Mouse (Mus musculus): ENCODE data around the gene Unc119b. TPM values are rescaled to one million over a fixed set of nuclear protein-coding genes. Genes with fewer than 3 reads are reported as not detected.

Gene Unc119b
- polyA plus RNA-seq, 1 experiment from 2014 or later: 35.3 TPM

DNA sequence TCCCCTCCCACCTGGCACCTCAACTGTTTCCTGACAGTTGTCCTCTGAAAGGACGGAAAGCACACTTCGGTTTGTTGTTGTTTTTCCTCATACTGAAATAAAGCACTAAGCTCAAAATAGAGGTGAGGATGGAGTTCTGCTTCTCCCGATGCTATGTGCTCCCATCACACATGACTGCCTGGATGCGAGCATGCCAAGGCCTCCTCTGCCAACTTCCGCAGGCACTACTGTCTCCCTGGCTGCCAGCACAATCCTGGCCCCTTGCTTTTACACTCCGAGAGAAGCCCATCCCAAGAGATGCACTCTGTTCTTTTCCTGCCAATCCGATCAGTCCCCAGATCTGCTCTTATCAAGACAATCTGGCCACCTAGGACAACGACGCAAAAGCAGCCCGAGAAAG is 8.8 kb upstream of the Unc119b start:
- Histone ChIP-seq H3K4me2 (ENCODE audit: low read length) (no peak overlapping the region), H3K9ac (replicated peaks; ENCODE audit: low read depth, low read length) (no peak overlapping the region), H3K27me3 (replicated peaks; ENCODE audit: control insufficient read depth, insufficient read depth, low read length) (no peaks in the 10 kb centered on the region), H3K27ac (ENCODE audit: low read length) (peak overlapping the region; percentile 21; the same call in 1 of the 2 replicates), H3K4me3 (replicated peaks; ENCODE audit: low read length) (no peak overlapping the region), H3K9me3 (ENCODE audit: control insufficient read depth, low read length) (no peaks in the 10 kb centered on the region), H3K36me3 (ENCODE audit: control insufficient read depth, insufficient read depth) (peaks cover 8% of the 10 kb centered on the region; the same call in 1 of the 2 replicates), H3K4me1 (replicated peaks; ENCODE audit: control insufficient read depth, insufficient read depth, low read length) (peaks cover 12% of the 10 kb centered on the region)
- WGBS: 50% methylated on average over 10 of the region's 10 CpGs
- peak; percentile 84 for ATAC-seq

- no peak overlapping the region for H3K4me2 ChIP-seq (ENCODE audit: low read length)
- ATAC-seq: no peak
- no peaks in the 10 kb centered on the region for H3K27me3 ChIP-seq (replicated peaks; ENCODE audit: control insufficient read depth, insufficient read depth, low read length)
- no peak overlapping the region for H3K27ac ChIP-seq (ENCODE audit: low read length)
- peaks cover 12% of the 10 kb centered on the region for H3K4me1 ChIP-seq (replicated peaks; ENCODE audit: control insufficient read depth, insufficient read depth, low read length)
- no peak overlapping the region for H3K9ac ChIP-seq (replicated peaks; ENCODE audit: low read depth, low read length)
- 84% methylated on average over 9 of the region's 9 CpGs for WGBS
- H3K4me3 ChIP-seq (replicated peaks; ENCODE audit: low read length): no peak overlapping the region
- H3K9me3 ChIP-seq (ENCODE audit: control insufficient read depth, low read length): no peaks in the 10 kb centered on the region
- H3K36me3 ChIP-seq (ENCODE audit: control insufficient read depth, insufficient read depth): peaks cover 3% of the 10 kb centered on the region; the same call in 1 of the 2 replicates
These were observed 7.5 kb upstream of the Unc119b start for GRCm38 (mm10) chr5:115142166-115142697.

DNA sequence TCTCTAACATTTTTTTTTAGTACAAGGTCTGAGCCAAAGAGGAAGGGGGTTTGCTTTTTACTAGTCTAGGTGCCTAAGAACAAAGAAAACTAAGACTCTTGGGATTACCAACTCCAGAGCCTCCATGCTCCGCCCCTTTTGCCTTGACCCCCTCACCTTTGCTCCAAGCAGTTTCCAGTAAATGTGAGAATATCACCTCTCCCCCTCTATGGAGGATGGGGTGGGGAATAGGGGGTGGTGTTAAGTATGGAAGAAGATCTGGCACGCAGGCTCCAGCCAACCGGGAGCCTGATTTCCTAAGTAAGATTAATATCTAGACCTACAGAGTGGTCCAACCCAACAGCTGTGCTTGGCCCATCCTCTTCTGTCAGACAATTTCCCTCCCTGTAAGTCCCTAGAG is 6.0 kb upstream of the Unc119b start:
- H3K4me2 ChIP-seq (ENCODE audit: low read length): no peak overlapping the region
- no peak for ATAC-seq
- no peak overlapping the region for H3K9ac ChIP-seq (replicated peaks; ENCODE audit: low read depth, low read length)
- peaks cover 12% of the 10 kb centered on the region for H3K4me1 ChIP-seq (replicated peaks; ENCODE audit: control insufficient read depth, insufficient read depth, low read length)
- H3K9me3 ChIP-seq (ENCODE audit: control insufficient read depth, low read length): no peaks in the 10 kb centered on the region
- no peaks in the 10 kb centered on the region for H3K36me3 ChIP-seq (ENCODE audit: control insufficient read depth, insufficient read depth)
- no peak overlapping the region for H3K27ac ChIP-seq (ENCODE audit: low read length)
- H3K27me3 ChIP-seq (replicated peaks; ENCODE audit: control insufficient read depth, insufficient read depth, low read length): no peaks in the 10 kb centered on the region
- 81% methylated on average over 3 of the region's 3 CpGs for WGBS
- no peak overlapping the region for H3K4me3 ChIP-seq (replicated peaks; ENCODE audit: low read length)

- Histone ChIP-seq H3K36me3 (ENCODE audit: control insufficient read depth, insufficient read depth) (no peaks in the 10 kb centered on the region), H3K9ac (replicated peaks; ENCODE audit: low read depth, low read length) (no peak overlapping the region), H3K9me3 (ENCODE audit: control insufficient read depth, low read length) (no peaks in the 10 kb centered on the region), H3K27ac (ENCODE audit: low read length) (no peak overlapping the region), H3K4me1 (replicated peaks; ENCODE audit: control insufficient read depth, insufficient read depth, low read length) (peaks cover 13% of the 10 kb centered on the region), H3K27me3 (replicated peaks; ENCODE audit: control insufficient read depth, insufficient read depth, low read length) (no peaks in the 10 kb centered on the region), H3K4me3 (replicated peaks; ENCODE audit: low read length) (no peak overlapping the region), H3K4me2 (ENCODE audit: low read length) (no peak overlapping the region)
- no peak for ATAC-seq
- 72% methylated on average over 4 of the region's 4 CpGs for WGBS
These were observed 4.3 kb upstream of the Unc119b start for GRCm38 (mm10) chr5:115139124-115139523.

DNA sequence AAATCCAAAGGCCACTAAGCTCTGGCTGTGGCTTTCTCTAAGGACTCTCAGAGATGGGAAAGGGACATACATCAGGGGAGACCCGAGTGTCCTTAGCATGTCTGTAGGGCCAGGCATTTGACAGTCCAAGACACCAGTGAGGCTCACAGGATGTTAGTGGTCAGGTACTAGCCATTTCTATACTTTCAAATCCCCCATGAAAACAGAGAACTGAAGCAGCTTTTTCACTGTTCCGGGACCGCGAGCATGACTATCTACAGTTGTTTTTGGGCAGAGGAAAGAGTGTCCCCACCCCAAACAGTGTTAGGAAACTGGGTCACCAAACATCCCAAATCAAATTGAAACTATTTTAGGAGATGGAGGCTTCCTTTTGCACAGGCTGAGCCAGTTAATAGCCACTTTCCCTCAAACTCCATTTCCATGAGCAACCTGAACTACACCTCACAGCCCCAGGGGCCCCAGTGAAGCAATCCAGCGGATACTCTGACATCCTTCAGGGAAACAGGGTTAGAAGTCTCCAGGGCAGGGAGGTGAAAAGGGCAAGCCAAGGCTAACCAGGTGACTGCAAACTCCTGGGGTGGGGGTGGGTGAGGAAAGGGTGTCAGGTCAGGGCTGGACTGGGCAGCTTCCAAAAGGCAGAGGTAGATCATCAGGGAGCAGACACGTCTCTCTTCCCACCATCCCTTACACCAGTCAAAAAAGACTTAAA is 1.3 kb downstream of the Unc119b start:
- Histone ChIP-seq H3K4me2 (ENCODE audit: low read length) (peak overlapping the region; percentile 79), H3K4me3 (replicated peaks; ENCODE audit: low read length) (peak overlapping the region; percentile 87), H3K9me3 (ENCODE audit: control insufficient read depth, low read length) (no peaks in the 10 kb centered on the region), H3K36me3 (ENCODE audit: control insufficient read depth, insufficient read depth) (no peaks in the 10 kb centered on the region; the same call in 1 of the 2 replicates), H3K9ac (replicated peaks; ENCODE audit: low read depth, low read length) (peak overlapping the region; percentile 4; the same call in 1 of the 2 replicates), H3K4me1 (replicated peaks; ENCODE audit: control insufficient read depth, insufficient read depth, low read length) (peaks cover 16% of the 10 kb centered on the region), H3K27me3 (replicated peaks; ENCODE audit: control insufficient read depth, insufficient read depth, low read length) (no peaks in the 10 kb centered on the region), H3K27ac (ENCODE audit: low read length) (no peak overlapping the region)
- ATAC-seq: no peak
- 57% methylated on average over 6 of the region's 6 CpGs for WGBS

GRCm38 (mm10) chr5:115132465-115132864 is 2.3 kb downstream of the Unc119b start:
- ATAC-seq: no peak
- 85% methylated on average over 8 of the region's 8 CpGs for WGBS
- H3K9ac ChIP-seq (replicated peaks; ENCODE audit: low read depth, low read length): no peak overlapping the region

GRCm38 (mm10) chr5:115129328-115129727 is 5.4 kb downstream of the Unc119b start:
- 81% methylated on average over 6 of the region's 6 CpGs for WGBS
- Histone ChIP-seq H3K27ac (ENCODE audit: low read length) (no peak overlapping the region), H3K4me1 (replicated peaks; ENCODE audit: control insufficient read depth, insufficient read depth, low read length) (peaks cover 23% of the 10 kb centered on the region), H3K9me3 (ENCODE audit: control insufficient read depth, low read length) (no peaks in the 10 kb centered on the region), H3K9ac (replicated peaks; ENCODE audit: low read depth, low read length) (no peak overlapping the region), H3K4me2 (ENCODE audit: low read length) (no peak overlapping the region), H3K36me3 (ENCODE audit: control insufficient read depth, insufficient read depth) (peaks cover 7% of the 10 kb centered on the region; the same call in 1 of the 2 replicates), H3K27me3 (replicated peaks; ENCODE audit: control insufficient read depth, insufficient read depth, low read length) (no peaks in the 10 kb centered on the region), H3K4me3 (replicated peaks; ENCODE audit: low read length) (no peak overlapping the region)
- ATAC-seq: no peak

More at GRCm38 (mm10) chr5:115132465-115132864, 2.3 kb downstream of the Unc119b start:
- Histone ChIP-seq H3K4me2 (ENCODE audit: low read length) (no peak overlapping the region), H3K36me3 (ENCODE audit: control insufficient read depth, insufficient read depth) (no peaks in the 10 kb centered on the region; the same call in 1 of the 2 replicates), H3K9me3 (ENCODE audit: control insufficient read depth, low read length) (no peaks in the 10 kb centered on the region), H3K4me3 (replicated peaks; ENCODE audit: low read length) (no peak overlapping the region), H3K27ac (ENCODE audit: low read length) (no peak overlapping the region), H3K27me3 (replicated peaks; ENCODE audit: control insufficient read depth, insufficient read depth, low read length) (no peaks in the 10 kb centered on the region), H3K4me1 (replicated peaks; ENCODE audit: control insufficient read depth, insufficient read depth, low read length) (peaks cover 16% of the 10 kb centered on the region)

DNA sequence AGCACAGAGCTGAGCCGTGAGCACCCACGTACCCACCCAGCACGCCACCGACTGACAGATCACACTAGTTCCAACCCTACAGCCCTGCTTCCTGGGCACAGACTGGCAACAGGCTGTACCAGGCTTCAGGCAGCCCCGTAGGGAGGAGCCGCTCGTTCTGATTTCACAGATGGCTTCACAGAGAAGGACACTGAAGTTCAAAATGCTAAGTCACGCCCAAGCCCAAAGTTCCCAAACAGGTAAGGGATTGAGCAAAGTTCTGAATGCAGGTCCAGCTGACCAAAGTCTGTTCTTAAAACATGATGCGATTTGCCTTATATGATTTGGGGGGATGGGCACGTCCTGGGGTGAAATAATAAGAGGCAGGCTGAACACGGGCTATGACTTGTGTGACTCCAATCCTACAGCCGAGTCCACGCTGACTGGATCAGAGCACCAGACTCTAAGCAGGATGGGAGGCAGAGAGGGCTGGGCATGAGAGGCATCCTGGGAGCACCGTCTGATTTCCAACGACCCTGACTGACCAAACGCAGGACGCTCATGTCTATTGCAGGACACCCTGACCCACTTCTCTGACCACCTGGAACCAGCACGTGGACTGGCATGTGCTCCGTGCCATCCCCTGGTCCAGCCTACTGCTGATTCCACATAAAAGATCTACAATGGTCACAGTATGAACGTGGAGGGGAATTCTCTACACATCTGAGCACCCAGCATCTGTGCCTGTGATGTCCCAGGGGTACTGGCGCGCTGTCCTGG is 7.2 kb downstream of the Unc119b start:
- no peak overlapping the region for H3K4me2 ChIP-seq (ENCODE audit: low read length)
- H3K27ac ChIP-seq (ENCODE audit: low read length): no peak overlapping the region
- H3K9me3 ChIP-seq (ENCODE audit: control insufficient read depth, low read length): no peaks in the 10 kb centered on the region
- 92% methylated on average over 22 of the region's 22 CpGs for WGBS
- peaks cover 9% of the 10 kb centered on the region for H3K4me1 ChIP-seq (replicated peaks; ENCODE audit: control insufficient read depth, insufficient read depth, low read length)
- no peak for ATAC-seq
- no peak overlapping the region for H3K9ac ChIP-seq (replicated peaks; ENCODE audit: low read depth, low read length)
- no peaks in the 10 kb centered on the region for H3K27me3 ChIP-seq (replicated peaks; ENCODE audit: control insufficient read depth, insufficient read depth, low read length)
- H3K4me3 ChIP-seq (replicated peaks; ENCODE audit: low read length): no peak overlapping the region
- peaks cover 9% of the 10 kb centered on the region; the same call in 1 of the 2 replicates for H3K36me3 ChIP-seq (ENCODE audit: control insufficient read depth, insufficient read depth)

DNA sequence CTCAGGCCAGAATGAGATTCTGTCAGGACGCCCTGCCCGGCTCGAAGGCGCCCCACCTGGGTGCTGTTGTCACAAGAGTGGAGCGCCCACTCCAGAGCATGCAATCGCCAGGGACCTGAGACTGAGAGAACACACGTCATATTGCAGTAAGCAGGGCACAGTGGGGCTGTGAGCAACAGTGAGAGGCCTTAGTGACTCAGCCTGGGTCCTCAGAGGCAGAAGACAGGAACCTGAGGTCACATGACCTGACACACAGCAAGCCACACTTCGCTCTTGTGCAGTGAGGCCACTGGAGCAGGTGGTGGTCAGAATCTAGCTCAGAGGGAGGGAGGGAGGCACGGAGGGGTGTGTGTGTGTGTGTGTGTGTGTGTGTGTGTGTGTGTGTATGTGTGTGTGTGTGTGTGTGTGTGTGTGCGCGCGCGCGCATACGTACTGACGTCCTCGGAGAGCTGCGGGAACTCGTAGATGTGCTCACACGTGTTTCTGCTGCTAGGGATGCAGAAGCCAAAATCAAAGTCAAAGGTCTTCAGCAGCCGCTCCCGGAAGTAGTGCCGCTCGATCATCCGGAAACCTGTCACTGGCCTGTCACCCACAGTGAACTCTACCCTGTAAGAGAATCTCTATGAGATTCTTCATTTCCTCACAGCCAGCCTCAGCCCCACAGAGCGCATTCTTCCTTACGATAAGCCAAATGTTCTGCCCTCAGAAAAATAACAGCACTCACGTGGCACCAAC is 8.0 kb downstream of the Unc119b start:
- Histone ChIP-seq H3K27ac (ENCODE audit: low read length) (no peak overlapping the region), H3K4me1 (replicated peaks; ENCODE audit: control insufficient read depth, insufficient read depth, low read length) (peaks cover 7% of the 10 kb centered on the region), H3K4me3 (replicated peaks; ENCODE audit: low read length) (no peak overlapping the region), H3K4me2 (ENCODE audit: low read length) (no peak overlapping the region), H3K9ac (replicated peaks; ENCODE audit: low read depth, low read length) (no peak overlapping the region), H3K27me3 (replicated peaks; ENCODE audit: control insufficient read depth, insufficient read depth, low read length) (no peaks in the 10 kb centered on the region), H3K9me3 (ENCODE audit: control insufficient read depth, low read length) (no peaks in the 10 kb centered on the region), H3K36me3 (ENCODE audit: control insufficient read depth, insufficient read depth) (peaks cover 9% of the 10 kb centered on the region; the same call in 1 of the 2 replicates)
- WGBS: 91% methylated on average over 28 of the region's 28 CpGs
- ATAC-seq: no peak
